Mouse (Mus musculus) midbrain, embryonic 15.5 days (tissue): Measurements from ENCODE around the gene Gk. TPM values are rescaled to one million over a fixed set of nuclear protein-coding genes. Genes with fewer than 3 reads are reported as not detected.

Source experiments
- ATAC-seq: fragments of 200-750 bp; cut with Nextera tagmentation; replicated peaks from 2 replicates; pipeline ENCODE4 v1.8.0; 2017; ENCODE audit warnings: moderate TSS enrichment
- H3K27ac ChIP-seq: fragments of 300-500 bp; sonication (generic); 2 replicates; pipeline ENCODE4 v1.5.1; 2015; ENCODE audit warnings: mild to moderate bottlenecking, inconsistent platforms
- H3K27me3 ChIP-seq: fragments of 300-500 bp; sonication (generic); replicated peaks from 2 replicates; pipeline ENCODE4 v1.6.1; 2015; ENCODE audit warnings: inconsistent platforms
- H3K36me3 ChIP-seq: fragments of 300-500 bp; sonication (generic); replicated peaks from 2 replicates; pipeline ENCODE4 v1.6.1; 2015; ENCODE audit warnings: inconsistent platforms
- H3K4me1 ChIP-seq: fragments of 300-500 bp; sonication (generic); 2 replicates; pipeline ENCODE4 v1.6.1; 2015; ENCODE audit warnings: inconsistent platforms
- H3K4me2 ChIP-seq: fragments of 300-500 bp; sonication (generic); 2 replicates; pipeline ENCODE4 v1.6.1; 2015; ENCODE audit warnings: inconsistent platforms, mild to moderate bottlenecking, moderate library complexity
- H3K4me3 ChIP-seq: fragments of 300-500 bp; sonication (generic); 2 replicates; pipeline ENCODE4 v1.5.1; 2015; ENCODE audit warnings: mild to moderate bottlenecking, inconsistent platforms
- H3K9ac ChIP-seq: fragments of 300-500 bp; sonication (generic); 2 replicates; pipeline ENCODE4 v1.6.1; 2015; ENCODE audit warnings: mild to moderate bottlenecking, inconsistent platforms
- H3K9me3 ChIP-seq: fragments of 300-500 bp; sonication (generic); 2 replicates; pipeline ENCODE4 v1.6.1; 2016; ENCODE audit warnings: inconsistent platforms
- WGBS: fragments of 180-500 bp; shearing (Covaris S2); methylation state at CpG from one replicate; pipeline ENCODE4 v1.1.7; 2015; ENCODE audit warnings: mixed read lengths; 5-methylcytosine and 5-hydroxymethylcytosine counted together
- polyA plus RNA-seq: library from polyadenylated mRNA; unstranded; fragments of >200 nt; fragmentation: Nextera tagmentation; extraction: Ambion mirVana; gene quantifications from 2 replicates; pipeline ENCODE4 v1.2.1, GENCODE M21; 2015

Gene Gk
- 9.0 and 11.0 TPM in 2 replicates for polyA plus RNA-seq

DNA sequence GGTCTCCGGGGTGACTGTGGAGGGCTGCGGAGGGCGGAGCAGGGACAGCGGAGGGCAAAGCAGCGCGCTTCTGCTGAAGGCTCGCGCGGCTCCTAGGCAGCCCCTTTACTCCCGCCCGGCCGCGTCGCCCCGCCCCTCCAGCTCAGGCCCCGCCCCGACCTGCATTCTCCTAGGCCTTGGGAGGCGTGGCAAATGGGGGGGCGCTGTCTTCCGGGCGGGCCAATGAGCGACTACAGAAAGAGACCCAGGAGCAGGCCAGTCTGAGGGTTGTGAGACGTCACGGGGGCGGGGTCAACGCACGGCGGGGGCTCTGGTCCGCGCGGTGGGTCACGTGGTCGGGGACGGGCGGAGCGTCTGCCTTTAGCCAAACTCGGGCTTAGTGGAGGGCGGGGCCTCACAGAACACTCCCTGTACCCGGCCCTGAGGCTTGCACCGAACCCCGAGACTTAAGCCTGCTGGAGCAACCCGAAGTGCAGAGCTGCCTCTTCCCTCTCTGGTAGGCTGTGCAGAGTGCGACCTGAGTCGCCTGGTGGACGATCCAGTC, at the start of gene Gk:
Gene Gk (minus strand): TSS at position 276 of the 544 bp plus-strand sequence.
- no peaks in the 10 kb centered on the region for H3K9me3 ChIP-seq
- H3K4me2 ChIP-seq, result peak within 1 kb of the TSS; percentile 58
- H3K27me3 ChIP-seq, result no peaks in the 10 kb centered on the region
- WGBS, result 26% methylated on average over 43 of the region's 45 CpGs
- H3K4me3 ChIP-seq, result peak within 1 kb of the TSS; percentile 55
- peak; percentile 99 for ATAC-seq
- no peaks in the 10 kb centered on the region for H3K4me1 ChIP-seq
- peak within 1 kb of the TSS; percentile 56 for H3K9ac ChIP-seq
- H3K27ac ChIP-seq, result peak within 1 kb of the TSS; percentile 90
- no peaks in the 10 kb centered on the region for H3K36me3 ChIP-seq

GRCm38 (mm10) chrX:85804706-85805376, 28.2 kb upstream of the Gk start:
- H3K9ac ChIP-seq, result no peak overlapping the region
- no peaks in the 10 kb centered on the region for H3K4me1 ChIP-seq
- ATAC-seq, result no peak
- no peaks in the 10 kb centered on the region for H3K27me3 ChIP-seq
- H3K4me2 ChIP-seq, result no peak overlapping the region
- no peaks in the 10 kb centered on the region for H3K9me3 ChIP-seq
- no peak overlapping the region for H3K27ac ChIP-seq
- H3K4me3 ChIP-seq, result no peak overlapping the region
- 77% methylated on average over 4 of the region's 4 CpGs for WGBS
- no peaks in the 10 kb centered on the region for H3K36me3 ChIP-seq

DNA sequence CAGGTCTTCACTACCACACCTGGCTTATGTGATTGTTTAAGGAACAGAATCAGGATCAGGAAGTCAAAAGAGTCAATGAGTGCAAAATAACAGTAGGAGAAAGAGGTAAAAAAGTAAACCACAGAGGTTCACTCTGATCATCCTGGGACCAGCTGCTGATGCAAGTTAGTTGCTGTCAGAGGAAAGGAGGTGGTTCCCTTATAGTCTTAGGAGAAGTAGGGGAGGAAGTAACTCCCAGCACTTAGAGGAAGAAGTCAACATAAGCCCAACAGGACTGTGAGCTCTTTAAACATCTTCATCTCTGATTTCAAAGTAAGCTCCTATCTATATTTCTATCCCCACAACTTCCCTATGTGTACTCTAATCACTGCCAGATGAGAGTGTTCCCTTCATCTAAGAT, 26.4 kb upstream of the Gk start:
- H3K9ac ChIP-seq, result no peak overlapping the region
- H3K4me1 ChIP-seq, result no peaks in the 10 kb centered on the region
- H3K4me2 ChIP-seq, result no peak overlapping the region
- H3K27ac ChIP-seq, result no peak overlapping the region
- no peak overlapping the region for H3K4me3 ChIP-seq
- ATAC-seq, result no peak
- H3K36me3 ChIP-seq, result no peaks in the 10 kb centered on the region
- no peaks in the 10 kb centered on the region for H3K27me3 ChIP-seq
- no peaks in the 10 kb centered on the region for H3K9me3 ChIP-seq

DNA sequence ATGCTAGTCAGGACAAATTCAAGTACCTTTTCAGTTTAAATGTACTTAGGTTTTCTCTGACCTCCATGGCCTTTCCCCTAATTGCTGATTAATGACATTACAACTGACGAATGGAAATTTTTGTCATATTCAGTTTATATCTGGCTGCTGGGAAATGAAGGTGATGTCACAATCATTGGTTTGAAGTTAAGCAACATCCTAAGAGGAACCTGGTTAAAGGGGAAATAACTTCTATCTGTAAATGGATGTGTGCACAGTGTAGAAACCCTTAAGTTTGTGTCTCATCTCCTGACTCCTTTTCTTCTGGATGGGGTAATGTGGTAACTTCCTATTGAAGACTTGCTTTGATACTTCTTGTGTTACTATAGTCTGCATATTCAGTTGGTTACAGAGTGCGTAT, 20.8 kb upstream of the Gk start:
- no peaks in the 10 kb centered on the region for H3K9me3 ChIP-seq
- WGBS, result 94% methylated on average over 2 of the region's 2 CpGs
- no peaks in the 10 kb centered on the region for H3K4me1 ChIP-seq

DNA sequence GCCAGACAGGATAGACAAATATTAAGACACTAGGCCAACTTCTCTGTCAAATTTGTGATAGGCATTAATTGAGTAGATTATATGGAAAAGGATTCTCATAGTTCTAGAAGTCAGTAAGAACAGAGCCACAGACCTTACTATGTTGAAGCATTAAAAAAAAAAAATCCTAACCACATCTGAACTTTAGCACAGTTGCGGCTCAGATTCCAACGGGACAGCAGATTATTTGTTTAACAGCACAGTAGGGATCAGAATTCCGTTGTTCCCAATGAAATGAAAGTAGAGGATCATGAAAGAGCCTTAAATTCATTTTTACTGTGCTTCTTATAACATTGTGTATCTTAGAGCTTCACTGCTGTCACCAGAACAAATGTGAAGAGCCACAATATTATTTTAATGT, 1.7 kb upstream of the Gk start:
- H3K4me1 ChIP-seq, result no peaks in the 10 kb centered on the region
- H3K36me3 ChIP-seq, result no peaks in the 10 kb centered on the region
- no peak overlapping the region for H3K9ac ChIP-seq
- ATAC-seq, result no peak
- no peak overlapping the region for H3K27ac ChIP-seq
- no peak overlapping the region for H3K4me3 ChIP-seq
- WGBS, result 75% methylated on average over 3 of the region's 3 CpGs
- no peak overlapping the region for H3K4me2 ChIP-seq
- H3K9me3 ChIP-seq, result no peaks in the 10 kb centered on the region
- no peaks in the 10 kb centered on the region for H3K27me3 ChIP-seq

More for the DNA sequence above, 20.8 kb upstream of the Gk start:
- H3K27ac ChIP-seq, result no peak overlapping the region
- no peaks in the 10 kb centered on the region for H3K36me3 ChIP-seq
- H3K27me3 ChIP-seq, result no peaks in the 10 kb centered on the region
- no peak overlapping the region for H3K4me2 ChIP-seq
- no peak overlapping the region for H3K4me3 ChIP-seq
- no peak for ATAC-seq
- H3K9ac ChIP-seq, result no peak overlapping the region

DNA sequence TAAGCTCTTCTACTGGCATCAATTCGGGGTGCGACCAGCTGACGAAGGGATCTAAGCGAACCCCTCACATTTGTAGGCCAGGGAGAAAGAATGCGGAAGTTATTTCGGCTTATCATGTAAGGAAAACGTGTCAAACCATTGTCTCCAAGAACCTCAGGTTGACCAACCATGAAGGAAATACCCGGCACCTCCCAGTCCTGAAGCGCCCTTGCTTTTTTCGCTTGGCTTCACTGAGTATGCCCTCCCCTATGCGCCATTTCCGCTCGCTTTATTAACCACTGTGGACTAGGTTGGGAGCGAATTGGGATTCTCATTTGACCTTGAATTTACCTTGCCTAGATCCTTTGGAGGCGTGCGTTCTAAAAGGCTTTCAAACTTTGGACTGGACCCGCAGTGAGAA, 522 bp upstream of the Gk start:
- ATAC-seq, result peak; percentile 78
- Histone ChIP-seq H3K27me3 (no peaks in the 10 kb centered on the region), H3K36me3 (no peaks in the 10 kb centered on the region), H3K27ac (peak overlapping the region; percentile 90), H3K9ac (peak overlapping the region; percentile 55), H3K4me3 (peak overlapping the region; percentile 55), H3K4me1 (no peaks in the 10 kb centered on the region), H3K9me3 (no peaks in the 10 kb centered on the region), H3K4me2 (peak overlapping the region; percentile 50)
- 26% methylated on average over 17 of the region's 17 CpGs for WGBS

GRCm38 (mm10) chrX:85775879-85776543, 608 bp downstream of the Gk start:
- H3K9me3 ChIP-seq, result no peaks in the 10 kb centered on the region
- H3K4me3 ChIP-seq, result peak overlapping the region; percentile 55
- H3K27ac ChIP-seq, result peak overlapping the region; percentile 90
- no peak; the same call in 1 of the 2 replicates for ATAC-seq
- H3K9ac ChIP-seq, result peak overlapping the region; percentile 56
- H3K4me2 ChIP-seq, result peak overlapping the region; percentile 58
- no peaks in the 10 kb centered on the region for H3K27me3 ChIP-seq
- H3K36me3 ChIP-seq, result no peaks in the 10 kb centered on the region
- H3K4me1 ChIP-seq, result no peaks in the 10 kb centered on the region
- 19% methylated on average over 22 of the region's 22 CpGs for WGBS

- ATAC-seq, result no peak
- 71% methylated on average over 3 of the region's 3 CpGs for WGBS
- Histone ChIP-seq H3K9me3 (no peaks in the 10 kb centered on the region), H3K27me3 (no peaks in the 10 kb centered on the region), H3K4me1 (no peaks in the 10 kb centered on the region), H3K4me3 (no peak overlapping the region), H3K36me3 (no peaks in the 10 kb centered on the region), H3K9ac (no peak overlapping the region), H3K4me2 (no peak overlapping the region), H3K27ac (no peak overlapping the region)
Observed at GRCm38 (mm10) chrX:85771303-85771702, 5.3 kb downstream of the Gk start.

- Histone ChIP-seq H3K27me3 (no peaks in the 10 kb centered on the region), H3K4me3 (no peak overlapping the region), H3K36me3 (no peaks in the 10 kb centered on the region), H3K4me1 (no peaks in the 10 kb centered on the region), H3K9ac (no peak overlapping the region), H3K27ac (no peak overlapping the region), H3K9me3 (no peaks in the 10 kb centered on the region), H3K4me2 (no peak overlapping the region)
- ATAC-seq, result no peak
- WGBS, result 91% methylated on average over 3 of the region's 3 CpGs
Observed at GRCm38 (mm10) chrX:85770747-85771146, 5.9 kb downstream of the Gk start.

GRCm38 (mm10) chrX:85768578-85768977, 8.0 kb downstream of the Gk start:
- WGBS, result 78% methylated on average over 2 of the region's 2 CpGs
- Histone ChIP-seq H3K9me3 (no peaks in the 10 kb centered on the region), H3K9ac (no peak overlapping the region), H3K4me3 (no peak overlapping the region), H3K27me3 (no peaks in the 10 kb centered on the region), H3K4me2 (no peak overlapping the region), H3K27ac (no peak overlapping the region), H3K36me3 (no peaks in the 10 kb centered on the region), H3K4me1 (no peaks in the 10 kb centered on the region)
- ATAC-seq, result no peak

DNA sequence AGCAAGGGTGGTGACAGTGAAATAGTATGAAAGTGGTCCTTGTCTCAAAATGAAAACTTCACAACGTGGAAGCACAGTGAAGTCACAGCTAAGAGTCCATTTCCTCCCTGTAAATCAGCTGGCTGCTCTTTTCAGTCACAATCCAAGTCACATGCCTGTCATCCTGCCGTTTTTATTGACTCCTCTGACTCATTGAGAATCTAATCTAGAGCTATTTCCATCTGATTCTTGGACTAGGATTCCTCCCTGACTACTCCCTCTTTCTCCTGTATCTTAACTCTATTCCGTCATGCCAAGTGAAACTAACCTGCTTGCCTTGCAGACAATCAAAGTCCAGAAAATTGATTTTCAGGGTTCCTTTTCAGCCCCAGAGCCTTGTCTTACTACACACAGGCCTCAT, 20.6 kb downstream of the Gk start:
- no peaks in the 10 kb centered on the region for H3K27me3 ChIP-seq
- H3K4me2 ChIP-seq, result no peak overlapping the region
- 57% methylated on average over 3 of the region's 3 CpGs for WGBS
- H3K27ac ChIP-seq, result no peak overlapping the region
- H3K4me1 ChIP-seq, result no peaks in the 10 kb centered on the region
- ATAC-seq, result no peak
- H3K9ac ChIP-seq, result no peak overlapping the region
- H3K9me3 ChIP-seq, result no peaks in the 10 kb centered on the region
- no peak overlapping the region for H3K4me3 ChIP-seq
- no peaks in the 10 kb centered on the region for H3K36me3 ChIP-seq

GRCm38 (mm10) chrX:85743837-85744236, 32.8 kb downstream of the Gk start:
- Histone ChIP-seq H3K36me3 (no peaks in the 10 kb centered on the region), H3K4me3 (no peak overlapping the region), H3K9me3 (no peaks in the 10 kb centered on the region), H3K9ac (no peak overlapping the region), H3K27me3 (no peaks in the 10 kb centered on the region), H3K4me2 (no peak overlapping the region), H3K4me1 (no peaks in the 10 kb centered on the region), H3K27ac (no peak overlapping the region)
- no peak for ATAC-seq
- 79% methylated on average over 3 of the region's 3 CpGs for WGBS

GRCm38 (mm10) chrX:85733228-85733627, 43.4 kb downstream of the Gk start:
- H3K9me3 ChIP-seq, result no peaks in the 10 kb centered on the region
- H3K9ac ChIP-seq, result no peak overlapping the region

More at GRCm38 (mm10) chrX:85733228-85733627, 43.4 kb downstream of the Gk start:
- ATAC-seq, result no peak
- no peaks in the 10 kb centered on the region for H3K4me1 ChIP-seq
- H3K4me3 ChIP-seq, result no peak overlapping the region
- no peak overlapping the region for H3K4me2 ChIP-seq
- WGBS, result 90% methylated on average over 5 of the region's 5 CpGs
- H3K27me3 ChIP-seq, result no peaks in the 10 kb centered on the region
- H3K27ac ChIP-seq, result no peak overlapping the region
- H3K36me3 ChIP-seq, result no peaks in the 10 kb centered on the region
